Mouse (Mus musculus): ENCODE data around the gene Chsy1. TPM values are rescaled to one million over a fixed set of nuclear protein-coding genes. Genes with fewer than 3 reads are reported as not detected.
A peak's percentile ranks its signal among the peaks of the same experiment; 100 is the strongest.

Gene Chsy1
- polyA plus RNA-seq, 1 experiment = 6.4 TPM

GRCm38 (mm10) chr7:66128857-66129256 is 19.5 kb downstream of the Chsy1 start:
- Histone ChIP-seq H3K27ac (ENCODE audit: insufficient read depth, low read depth, low read length) (no peak overlapping the region), H3K4me1 (ENCODE audit: control insufficient read depth, insufficient read depth, low read length) (0 out of 2 replicates have a peak, but pooled peaks cover 6% of the 10 kb centered on the region), H3K36me3 (ENCODE audit: control insufficient read depth, insufficient read depth, low read length) (no peaks in the 10 kb centered on the region), H3K27me3 (replicated peaks; ENCODE audit: control insufficient read depth, insufficient read depth, low read length) (no peaks in the 10 kb centered on the region), H3K4me3 (ENCODE audit: insufficient read depth, low read depth, low read length) (no peak overlapping the region)
- TF ChIP-seq CTCF (conservative IDR thresholded peaks at IDR 0.05; ENCODE audit: insufficient read depth, insufficient read length, low read depth, low read length) = no peak
- no peak for TF ChIP-seq POLR2A (IDR thresholded peaks at IDR 0.05; ENCODE audit: low read depth, low read length)
- DNase-seq = no peak
- 44% methylated on average over 3 of the region's 3 CpGs for WGBS

- no peak for DNase-seq
- Histone ChIP-seq H3K27ac (ENCODE audit: insufficient read depth, low read depth, low read length) (no peak overlapping the region), H3K4me1 (ENCODE audit: control insufficient read depth, insufficient read depth, low read length) (0 out of 2 replicates have a peak, but pooled peaks cover 2% of the 10 kb centered on the region), H3K36me3 (ENCODE audit: control insufficient read depth, insufficient read depth, low read length) (no peaks in the 10 kb centered on the region), H3K27me3 (replicated peaks; ENCODE audit: control insufficient read depth, insufficient read depth, low read length) (no peaks in the 10 kb centered on the region), H3K4me3 (ENCODE audit: insufficient read depth, low read depth, low read length) (no peak overlapping the region)
- TF ChIP-seq POLR2A (IDR thresholded peaks at IDR 0.05; ENCODE audit: low read depth, low read length) (no peak), CTCF (conservative IDR thresholded peaks at IDR 0.05; ENCODE audit: insufficient read depth, insufficient read length, low read depth, low read length) (no peak)
- 96% methylated on average over 2 of the region's 2 CpGs for WGBS
Observed at GRCm38 (mm10) chr7:66130296-66130695, 21.0 kb downstream of the Chsy1 start.

- 88% methylated on average over 4 of the region's 4 CpGs for WGBS
- no peak overlapping the region for H3K27ac ChIP-seq (ENCODE audit: insufficient read depth, low read depth, low read length)
- 0 out of 2 replicates have a peak, but pooled peaks cover 2% of the 10 kb centered on the region for H3K4me1 ChIP-seq (ENCODE audit: control insufficient read depth, insufficient read depth, low read length)
- H3K36me3 ChIP-seq (ENCODE audit: control insufficient read depth, insufficient read depth, low read length) = no peaks in the 10 kb centered on the region
- DNase-seq = no peak
- no peak for TF ChIP-seq CTCF (conservative IDR thresholded peaks at IDR 0.05; ENCODE audit: insufficient read depth, insufficient read length, low read depth, low read length)
- no peak for TF ChIP-seq POLR2A (IDR thresholded peaks at IDR 0.05; ENCODE audit: low read depth, low read length)
- no peaks in the 10 kb centered on the region for H3K27me3 ChIP-seq (replicated peaks; ENCODE audit: control insufficient read depth, insufficient read depth, low read length)
- H3K4me3 ChIP-seq (ENCODE audit: insufficient read depth, low read depth, low read length) = no peak overlapping the region
Observed at GRCm38 (mm10) chr7:66131776-66132421, 22.6 kb downstream of the Chsy1 start.

- DNase-seq = no peak
- no peaks in the 10 kb centered on the region for H3K36me3 ChIP-seq (ENCODE audit: control insufficient read depth, insufficient read depth, low read length)
- no peak overlapping the region for H3K4me3 ChIP-seq (ENCODE audit: insufficient read depth, low read depth, low read length)
- no peaks in the 10 kb centered on the region for H3K27me3 ChIP-seq (replicated peaks; ENCODE audit: control insufficient read depth, insufficient read depth, low read length)
- H3K27ac ChIP-seq (ENCODE audit: insufficient read depth, low read depth, low read length) = no peak overlapping the region
- 99% methylated on average over 3 of the region's 3 CpGs for WGBS
- 0 out of 2 replicates have a peak, but pooled peaks cover 2% of the 10 kb centered on the region for H3K4me1 ChIP-seq (ENCODE audit: control insufficient read depth, insufficient read depth, low read length)
- TF ChIP-seq CTCF (conservative IDR thresholded peaks at IDR 0.05; ENCODE audit: insufficient read depth, insufficient read length, low read depth, low read length) (no peak), POLR2A (IDR thresholded peaks at IDR 0.05; ENCODE audit: low read depth, low read length) (no peak)
Observed at GRCm38 (mm10) chr7:66134154-66134553, 24.8 kb downstream of the Chsy1 start.

GRCm38 (mm10) chr7:66135644-66136043 is 26.3 kb downstream of the Chsy1 start:
- H3K27me3 ChIP-seq (replicated peaks; ENCODE audit: control insufficient read depth, insufficient read depth, low read length) = no peaks in the 10 kb centered on the region
- H3K4me3 ChIP-seq (ENCODE audit: insufficient read depth, low read depth, low read length) = no peak overlapping the region
- peak; percentile 37 for DNase-seq
- peak overlapping the region; percentile 22; the same call in 1 of the 2 replicates for H3K27ac ChIP-seq (ENCODE audit: insufficient read depth, low read depth, low read length)
- 55% methylated on average over 3 of the region's 3 CpGs for WGBS
- 0 out of 2 replicates have a peak, but pooled peaks cover under 1% of the 10 kb centered on the region for H3K4me1 ChIP-seq (ENCODE audit: control insufficient read depth, insufficient read depth, low read length)
- no peaks in the 10 kb centered on the region for H3K36me3 ChIP-seq (ENCODE audit: control insufficient read depth, insufficient read depth, low read length)
- TF ChIP-seq POLR2A (IDR thresholded peaks at IDR 0.05; ENCODE audit: low read depth, low read length) (no peak), CTCF (conservative IDR thresholded peaks at IDR 0.05; ENCODE audit: insufficient read depth, insufficient read length, low read depth, low read length) (no peak)

GRCm38 (mm10) chr7:66136187-66136586 is 26.9 kb downstream of the Chsy1 start:
- no peak overlapping the region for H3K27ac ChIP-seq (ENCODE audit: insufficient read depth, low read depth, low read length)
- H3K4me1 ChIP-seq (ENCODE audit: control insufficient read depth, insufficient read depth, low read length) = no peaks in the 10 kb centered on the region
- no peaks in the 10 kb centered on the region for H3K27me3 ChIP-seq (replicated peaks; ENCODE audit: control insufficient read depth, insufficient read depth, low read length)
- no peak for DNase-seq
- TF ChIP-seq CTCF (conservative IDR thresholded peaks at IDR 0.05; ENCODE audit: insufficient read depth, insufficient read length, low read depth, low read length) (no peak), POLR2A (IDR thresholded peaks at IDR 0.05; ENCODE audit: low read depth, low read length) (no peak)
- H3K4me3 ChIP-seq (ENCODE audit: insufficient read depth, low read depth, low read length) = no peak overlapping the region
- H3K36me3 ChIP-seq (ENCODE audit: control insufficient read depth, insufficient read depth, low read length) = no peaks in the 10 kb centered on the region

GRCm38 (mm10) chr7:66137309-66137708 is 28.0 kb downstream of the Chsy1 start:
- H3K27ac ChIP-seq (ENCODE audit: insufficient read depth, low read depth, low read length) = no peak overlapping the region
- no peak for DNase-seq
- 97% methylated on average over 4 of the region's 4 CpGs for WGBS
- no peaks in the 10 kb centered on the region for H3K27me3 ChIP-seq (replicated peaks; ENCODE audit: control insufficient read depth, insufficient read depth, low read length)
- no peaks in the 10 kb centered on the region for H3K36me3 ChIP-seq (ENCODE audit: control insufficient read depth, insufficient read depth, low read length)
- no peak overlapping the region for H3K4me3 ChIP-seq (ENCODE audit: insufficient read depth, low read depth, low read length)
- no peaks in the 10 kb centered on the region for H3K4me1 ChIP-seq (ENCODE audit: control insufficient read depth, insufficient read depth, low read length)
- TF ChIP-seq CTCF (conservative IDR thresholded peaks at IDR 0.05; ENCODE audit: insufficient read depth, insufficient read length, low read depth, low read length) (no peak), POLR2A (IDR thresholded peaks at IDR 0.05; ENCODE audit: low read depth, low read length) (no peak)

Measured in kidney, adult 2 months (tissue).